Mouse (Mus musculus): ENCODE measurements at regions not wholly inside any gene's neighbourhood (a gene's known extent, or its start where the extent isn't known, plus 50 kb on each side); places are given as distances from the start of the nearest gene placed in this dataset.

- TF ChIP-seq POLR2A (IDR thresholded peaks at IDR 0.05; ENCODE audit: borderline replicate concordance, control insufficient read depth, low read depth, low read length): no peak
- no peak for TF ChIP-seq CTCF (IDR thresholded peaks at IDR 0.05; ENCODE audit: control insufficient read depth, insufficient read depth, low read length)
Measured at GRCm38 (mm10) chr3:70181611-70182010, 174.2 kb downstream of the Otol1 start.
